Mouse (Mus musculus): ENCODE results near the gene Gm8720. TPM values are rescaled to one million over a fixed set of nuclear protein-coding genes. Genes with fewer than 3 reads are reported as not detected.

The Gm8720 gene
- total RNA-seq (2023) = not detected in 2 replicates

DNA sequence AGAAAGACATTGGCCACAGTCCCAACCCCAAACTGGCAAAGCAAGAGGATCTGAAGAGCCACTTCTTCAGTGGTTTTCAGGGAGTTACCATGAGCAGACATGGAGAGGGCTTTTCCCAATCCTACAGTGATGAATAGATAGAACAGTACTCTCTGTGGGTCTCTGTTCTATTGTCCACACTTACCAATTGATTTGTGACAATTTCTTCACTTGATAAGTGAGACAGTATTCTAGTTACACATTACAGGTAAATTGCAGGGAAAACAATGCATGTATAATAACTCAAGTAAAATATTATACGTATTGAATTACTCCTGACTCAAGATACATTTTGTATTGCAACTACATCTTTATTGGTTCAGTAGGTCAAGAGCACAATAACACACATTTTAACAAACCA, at the start of gene Gm8720:
Gene Gm8720 (minus strand): TSS at position 101 of the 400 bp plus-strand sequence.

DNA sequence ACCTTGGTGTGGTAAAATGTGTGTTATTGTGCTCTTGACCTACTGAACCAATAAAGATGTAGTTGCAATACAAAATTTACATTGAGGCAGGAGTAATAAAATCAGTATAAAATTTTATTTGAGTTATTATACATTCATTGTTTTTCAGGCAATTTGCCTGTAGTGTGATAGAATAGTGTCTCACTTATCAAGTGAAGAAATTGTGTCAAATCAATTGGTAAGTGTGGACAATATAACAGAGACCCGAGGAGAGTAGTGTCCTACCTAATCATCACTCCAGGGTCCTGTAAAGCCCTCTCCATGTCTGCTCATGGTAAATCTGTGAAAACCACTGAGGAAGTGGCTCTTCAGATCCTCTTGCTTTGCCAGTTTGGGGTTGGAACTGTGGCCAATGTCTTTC, 12.0 kb downstream of the Gm8720 start, which contains the start of gene Vmn1r163:
Gene Vmn1r163 (plus strand): TSS at position 301 of the 400 bp plus-strand sequence.

DNA sequence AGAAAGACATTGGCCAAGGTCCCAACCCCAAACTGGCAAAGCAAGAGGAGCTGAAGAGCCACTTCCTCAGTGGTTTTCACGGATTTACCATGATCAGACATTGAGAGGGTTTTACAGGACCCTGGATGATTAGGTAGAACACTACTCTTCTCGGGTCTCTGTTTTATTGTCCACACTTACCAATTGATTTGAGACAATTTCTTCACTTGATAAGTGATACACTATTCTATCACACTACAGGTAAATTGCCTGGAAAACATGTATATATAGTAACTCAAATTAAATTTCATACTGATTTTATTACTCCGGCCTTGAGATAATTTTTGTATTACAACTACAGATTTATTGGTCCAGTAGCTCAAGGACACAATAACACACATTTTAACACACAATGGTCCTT, 47.4 kb downstream of the Gm8720 start, which contains the start of gene Gm4216:
Gene Gm4216 (minus strand): TSS at position 101 of the 400 bp plus-strand sequence.

Other genes with a start within 250 kb of the Gm8720 start
- not detected in 2 replicates for gene Vmn1r159, start 223.9 kb downstream of the Gm8720 start, total RNA-seq (2023)
- gene Vmn1r160, start 196.2 kb downstream of the Gm8720 start, total RNA-seq (2023) = not detected in 2 replicates
- gene Gm4214, start 82.8 kb downstream of the Gm8720 start, total RNA-seq (2023) = not detected in 2 replicates
- gene Gm4216, start 47.5 kb downstream of the Gm8720 start, total RNA-seq (2023) = not detected in 2 replicates
- not detected in 2 replicates for gene Vmn1r163, start 11.9 kb downstream of the Gm8720 start, total RNA-seq (2023)
- gene Gm10662, start 77.0 kb upstream of the Gm8720 start, total RNA-seq (2023) = not detected in 2 replicates
- gene Vmn1r165, start 149.9 kb upstream of the Gm8720 start, total RNA-seq (2023) = not detected in 2 replicates
- not detected in 2 replicates for gene Vmn1r166, start 184.2 kb upstream of the Gm8720 start, total RNA-seq (2023)
- not detected in 2 replicates for gene Gm6902, start 211.4 kb upstream of the Gm8720 start, total RNA-seq (2023)
- gene Nlrp4e, start 233.7 kb upstream of the Gm8720 start, total RNA-seq (2023) = not detected in 2 replicates

All from neutrophil, adult 65 days (primary cell).